Mouse (Mus musculus) forebrain, embryonic 16.5 days (tissue): Measurements from ENCODE around the gene Nt5c1a. TPM values are rescaled to one million over a fixed set of nuclear protein-coding genes. Genes with fewer than 3 reads are reported as not detected.

ENCODE experiments used
- ATAC-seq: fragments of 200-750 bp; cut with Nextera tagmentation; 2 replicates; pipeline ENCODE4 v1.8.0; 2017; ENCODE audit warnings: mild to moderate bottlenecking, moderate library complexity
- H3K27ac ChIP-seq: fragments of 300-500 bp; sonication (generic); 2 replicates; pipeline ENCODE4 v1.5.1; 2014; ENCODE audit warnings: low read length, control low read depth
- H3K27me3 ChIP-seq: fragments of 300-500 bp; sonication (generic); replicated peaks from 2 replicates; pipeline ENCODE4 v1.6.1; 2014; ENCODE audit warnings: low read length; ENCODE audit not compliant: control insufficient read depth, insufficient read depth
- H3K36me3 ChIP-seq: fragments of 300-500 bp; sonication (generic); 2 replicates; pipeline ENCODE4 v1.6.1; 2014; ENCODE audit not compliant: control insufficient read depth, insufficient read depth
- H3K4me1 ChIP-seq: fragments of 300-500 bp; sonication (generic); replicated peaks from 2 replicates; pipeline ENCODE4 v1.6.1; 2014; ENCODE audit warnings: low read length; ENCODE audit not compliant: control insufficient read depth, insufficient read depth
- H3K4me2 ChIP-seq: fragments of 300-500 bp; sonication (generic); 2 replicates; pipeline ENCODE4 v1.6.1; 2014; ENCODE audit warnings: mild to moderate bottlenecking, low read length, control low read depth
- H3K4me3 ChIP-seq: fragments of 300-500 bp; sonication (generic); replicated peaks from 2 replicates; pipeline ENCODE4 v1.5.1; 2014; ENCODE audit warnings: mild to moderate bottlenecking, low read length, control low read depth
- H3K9ac ChIP-seq: fragments of 300-500 bp; sonication (generic); replicated peaks from 2 replicates; pipeline ENCODE4 v1.6.1; 2014; ENCODE audit warnings: low read depth, low read length, control low read depth
- H3K9me3 ChIP-seq: fragments of 300-500 bp; sonication (generic); 2 replicates; pipeline ENCODE4 v1.6.1; 2016; ENCODE audit warnings: low read length; ENCODE audit not compliant: control insufficient read depth
- WGBS: fragments of 180-500 bp; shearing (Covaris S2); extraction: QIAGEN DNeasy Blood & Tissue Kit; methylation state at CpG from one replicate; pipeline ENCODE4 v1.1.7; 2014; 5-methylcytosine and 5-hydroxymethylcytosine counted together
- polyA plus RNA-seq: library from polyadenylated mRNA; unstranded; fragments of >200 nt; fragmentation: Nextera tagmentation; extraction: Ambion mirVana; gene quantifications from 2 replicates; pipeline ENCODE4 v1.2.1, GENCODE M21; 2015

The Nt5c1a gene
- polyA plus RNA-seq, 1 experiment from 2014 or later, result not detected

DNA sequence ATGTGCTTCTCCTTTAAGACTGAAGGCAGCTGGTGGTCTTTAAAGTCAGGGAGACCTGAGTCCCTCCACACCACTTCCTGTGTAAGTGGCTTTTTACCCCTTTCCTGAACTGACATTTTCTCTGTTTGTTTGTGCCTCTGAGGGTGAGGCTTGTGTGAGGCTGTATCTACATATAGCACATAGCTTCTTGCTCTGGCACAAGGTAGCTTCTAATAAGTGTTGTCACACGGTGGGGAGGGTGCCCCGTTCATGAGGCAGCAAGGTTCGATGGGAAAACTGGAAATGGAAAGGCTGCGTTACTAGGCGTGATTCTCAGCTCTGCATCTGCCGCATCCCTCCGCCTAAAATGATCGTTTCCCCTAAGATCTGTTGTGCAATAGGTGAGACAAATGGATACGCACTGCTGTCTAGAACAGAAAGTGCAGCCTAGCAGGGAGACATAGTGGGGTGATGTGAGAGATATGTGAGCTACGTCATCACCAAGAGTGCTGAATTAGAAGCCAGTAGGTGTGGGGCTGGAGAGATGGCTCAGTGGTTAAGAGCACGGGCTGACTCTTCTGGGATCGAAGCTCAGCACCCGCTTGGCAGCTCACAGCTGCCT, 35.2 kb downstream of the Nt5c1a start:
- H3K4me2 ChIP-seq, result no peak overlapping the region
- H3K4me3 ChIP-seq, result no peak overlapping the region
- no peaks in the 10 kb centered on the region for H3K36me3 ChIP-seq
- WGBS, result 85% methylated on average over 13 of the region's 13 CpGs
- no peak overlapping the region for H3K27ac ChIP-seq
- peaks cover 12% of the 10 kb centered on the region for H3K4me1 ChIP-seq
- peaks cover 54% of the 10 kb centered on the region for H3K27me3 ChIP-seq
- H3K9me3 ChIP-seq, result no peaks in the 10 kb centered on the region
- H3K9ac ChIP-seq, result no peak overlapping the region
- ATAC-seq, result no peak

DNA sequence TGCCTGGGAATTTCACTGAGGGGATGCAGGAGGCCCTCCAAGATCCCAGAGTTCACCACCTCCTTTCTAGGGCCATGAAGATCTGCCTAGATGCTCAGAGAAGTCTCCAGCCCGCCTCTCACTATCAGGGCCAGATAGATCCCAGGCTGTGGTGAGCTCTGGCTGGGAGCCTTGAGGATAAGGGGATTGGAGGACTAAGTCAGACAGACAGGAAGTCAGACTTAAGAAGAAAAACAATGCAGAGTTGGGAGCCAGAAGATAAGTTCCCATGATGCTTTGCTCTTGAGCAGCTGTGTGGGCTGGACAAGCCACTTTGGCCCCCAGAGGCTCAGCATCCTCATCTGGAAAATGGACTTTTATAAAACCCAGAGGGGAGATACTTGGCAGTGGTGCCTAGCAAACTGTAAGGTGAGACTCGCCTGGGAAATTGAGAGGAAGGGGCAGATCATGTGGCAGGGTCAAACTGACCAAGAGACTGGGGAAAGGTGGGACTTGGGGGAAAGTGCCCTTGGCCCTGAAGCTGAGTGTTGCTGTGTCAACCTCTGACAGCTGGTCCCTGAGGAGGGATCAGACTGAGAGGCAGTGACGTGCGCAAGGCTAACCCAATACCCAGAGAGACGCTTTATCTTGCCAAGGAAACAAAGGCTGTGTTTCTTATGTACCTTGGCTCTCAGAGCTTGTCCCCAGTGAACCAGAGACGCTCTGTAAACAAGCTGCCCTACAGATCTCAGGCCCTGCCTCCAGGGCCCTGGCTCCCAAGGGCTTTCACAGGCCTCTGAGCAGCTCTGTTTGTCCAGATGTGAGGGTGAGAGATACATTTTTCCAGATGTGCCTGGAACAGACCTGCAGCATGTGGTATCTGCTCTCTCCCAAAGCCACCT, 36.3 kb downstream of the Nt5c1a start:
- no peaks in the 10 kb centered on the region for H3K9me3 ChIP-seq
- peaks cover 47% of the 10 kb centered on the region for H3K27me3 ChIP-seq
- ATAC-seq, result no peak
- no peak overlapping the region for H3K9ac ChIP-seq
- no peak overlapping the region for H3K4me2 ChIP-seq
- H3K4me3 ChIP-seq, result no peak overlapping the region
- peaks cover 12% of the 10 kb centered on the region for H3K4me1 ChIP-seq
- 72% methylated on average over 6 of the region's 6 CpGs for WGBS
- no peak overlapping the region for H3K27ac ChIP-seq
- H3K36me3 ChIP-seq, result no peaks in the 10 kb centered on the region

DNA sequence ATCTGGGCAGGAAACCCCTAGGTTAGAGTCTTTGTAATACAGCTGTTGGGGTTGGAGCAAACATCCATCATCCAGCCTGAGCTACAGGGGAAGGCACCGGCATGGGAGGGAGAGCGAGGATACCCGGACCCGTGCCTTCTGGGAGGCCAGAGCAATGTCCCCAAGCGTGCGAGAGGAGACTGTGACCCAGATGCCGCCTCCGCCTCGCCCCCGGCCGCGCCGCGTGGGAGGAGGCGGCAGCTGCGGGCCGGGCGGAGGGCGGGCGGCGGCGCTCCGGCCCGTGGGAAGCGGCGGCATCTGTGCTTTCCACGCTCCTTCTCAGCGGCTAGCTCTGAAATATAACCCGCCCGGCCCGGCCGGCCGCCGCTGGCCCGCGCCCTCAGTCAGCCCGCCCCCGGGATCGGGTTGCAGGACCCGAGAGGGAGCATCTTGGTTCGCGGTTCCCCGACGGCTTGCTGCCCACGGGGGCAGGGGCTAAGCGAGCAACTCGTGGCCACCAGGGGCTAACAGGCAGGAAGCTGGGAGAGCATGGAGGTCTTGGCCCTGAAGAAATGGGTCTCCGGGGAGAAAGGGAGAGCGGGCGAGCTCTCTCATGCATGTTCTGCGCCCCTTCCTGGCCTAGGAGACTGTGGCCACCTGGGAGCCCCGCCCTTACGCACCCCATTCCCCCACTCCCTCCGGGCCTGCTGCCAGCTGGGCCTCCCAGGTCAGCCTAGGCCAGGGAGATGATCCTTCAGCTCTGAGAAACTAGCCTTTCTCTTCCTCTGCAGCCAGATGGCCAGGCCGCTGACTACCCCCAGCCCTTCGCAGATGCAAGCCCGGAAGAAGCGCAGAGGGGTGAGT, 38.3 kb downstream of the Nt5c1a start:
- peak overlapping the region; percentile 46 for H3K9ac ChIP-seq
- H3K4me2 ChIP-seq, result peak overlapping the region; percentile 43
- no peaks in the 10 kb centered on the region for H3K36me3 ChIP-seq
- peaks cover 32% of the 10 kb centered on the region for H3K27me3 ChIP-seq
- no peak; the same call in 1 of the 2 replicates for ATAC-seq
- H3K4me3 ChIP-seq, result peak overlapping the region; percentile 25
- no peak overlapping the region for H3K27ac ChIP-seq
- peaks cover 5% of the 10 kb centered on the region; the same call in 1 of the 2 replicates for H3K4me1 ChIP-seq
- 8% methylated on average over 50 of the region's 58 CpGs for WGBS
- no peaks in the 10 kb centered on the region for H3K9me3 ChIP-seq

DNA sequence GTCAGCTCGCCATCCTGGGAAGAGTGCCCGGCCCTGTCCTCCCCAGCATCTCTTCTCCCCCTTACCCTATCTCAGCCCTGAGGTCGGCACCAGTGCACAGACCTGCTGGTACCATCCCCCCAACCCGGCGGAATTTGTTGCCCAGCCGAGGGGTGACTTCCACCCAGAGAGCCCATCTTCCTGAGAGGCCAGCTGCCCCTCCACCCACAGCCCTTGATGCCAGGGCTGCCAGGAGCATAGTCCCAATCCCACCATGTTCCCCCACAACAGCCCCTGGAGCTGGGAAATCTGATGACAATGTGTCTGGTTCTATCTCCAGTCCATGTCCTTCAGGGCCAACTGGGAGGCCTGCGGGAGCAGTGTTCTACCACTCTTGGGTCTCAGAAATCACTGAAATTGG, 44.9 kb downstream of the Nt5c1a start:
- Histone ChIP-seq H3K9me3 (no peaks in the 10 kb centered on the region), H3K36me3 (no peaks in the 10 kb centered on the region), H3K9ac (no peak overlapping the region), H3K4me1 (no peaks in the 10 kb centered on the region), H3K27ac (no peak overlapping the region), H3K4me2 (no peak overlapping the region), H3K4me3 (no peak overlapping the region), H3K27me3 (no peaks in the 10 kb centered on the region)
- no peak for ATAC-seq
- WGBS, result 83% methylated on average over 7 of the region's 7 CpGs

DNA sequence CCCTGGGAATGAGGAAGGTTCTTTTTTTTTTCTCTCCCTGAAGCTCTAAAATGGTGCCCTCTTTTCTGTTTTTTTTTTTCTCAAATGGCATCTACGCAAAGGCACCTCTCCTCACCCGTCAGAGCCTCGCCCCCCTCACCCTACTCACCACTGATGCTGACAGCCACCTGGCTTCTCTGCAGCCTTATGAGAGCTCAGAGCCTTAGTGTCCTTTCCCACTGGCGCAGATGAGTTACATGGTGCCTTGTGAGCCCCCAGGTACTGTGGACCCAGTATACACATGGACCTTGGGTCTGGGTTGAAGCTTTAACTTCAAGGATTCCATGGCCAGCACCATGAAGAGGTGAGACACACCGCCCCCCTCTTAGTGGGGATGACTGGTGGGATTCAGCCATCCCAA, 45.3 kb downstream of the Nt5c1a start:
- Histone ChIP-seq H3K4me2 (no peak overlapping the region), H3K27me3 (no peaks in the 10 kb centered on the region), H3K9me3 (no peaks in the 10 kb centered on the region), H3K36me3 (no peaks in the 10 kb centered on the region), H3K4me1 (no peaks in the 10 kb centered on the region), H3K9ac (no peak overlapping the region), H3K4me3 (no peak overlapping the region), H3K27ac (no peak overlapping the region)
- WGBS, result 93% methylated on average over 5 of the region's 5 CpGs
- no peak for ATAC-seq

DNA sequence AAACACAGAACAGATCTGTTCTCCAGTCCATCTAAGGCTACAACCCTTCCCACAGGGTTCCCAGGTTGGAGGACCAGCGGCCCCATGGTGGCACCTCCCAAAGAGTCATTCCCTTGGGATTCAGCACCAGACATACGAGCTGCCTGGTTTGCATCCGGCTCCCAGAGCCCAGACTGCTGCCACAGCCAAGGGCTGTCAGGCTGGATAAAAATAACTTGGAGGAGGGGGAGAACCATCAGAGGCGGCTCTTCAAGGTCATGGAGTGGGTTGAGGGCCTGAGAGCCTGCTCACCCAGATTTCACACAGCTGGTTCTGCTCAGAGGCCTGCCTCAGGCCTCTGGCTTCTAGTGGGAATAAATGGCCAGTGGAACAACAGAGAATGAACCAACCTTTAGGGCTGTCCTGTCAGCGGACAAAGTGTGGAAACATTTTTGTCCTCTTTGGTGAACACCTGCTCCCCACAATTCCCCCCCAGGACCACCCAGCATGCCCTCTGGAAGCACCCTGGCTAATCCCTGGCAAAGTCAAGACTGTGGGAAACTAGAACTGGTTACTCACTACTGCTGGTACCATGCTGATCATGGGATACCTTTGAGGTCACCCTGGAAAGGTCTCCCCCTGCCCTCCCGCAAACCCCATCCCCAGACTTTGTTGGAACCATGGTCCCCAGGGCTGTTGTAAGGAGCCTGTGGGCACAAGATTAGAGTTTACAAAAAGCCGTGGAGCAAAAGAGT, 46.0 kb downstream of the Nt5c1a start:
- no peak for ATAC-seq

DNA sequence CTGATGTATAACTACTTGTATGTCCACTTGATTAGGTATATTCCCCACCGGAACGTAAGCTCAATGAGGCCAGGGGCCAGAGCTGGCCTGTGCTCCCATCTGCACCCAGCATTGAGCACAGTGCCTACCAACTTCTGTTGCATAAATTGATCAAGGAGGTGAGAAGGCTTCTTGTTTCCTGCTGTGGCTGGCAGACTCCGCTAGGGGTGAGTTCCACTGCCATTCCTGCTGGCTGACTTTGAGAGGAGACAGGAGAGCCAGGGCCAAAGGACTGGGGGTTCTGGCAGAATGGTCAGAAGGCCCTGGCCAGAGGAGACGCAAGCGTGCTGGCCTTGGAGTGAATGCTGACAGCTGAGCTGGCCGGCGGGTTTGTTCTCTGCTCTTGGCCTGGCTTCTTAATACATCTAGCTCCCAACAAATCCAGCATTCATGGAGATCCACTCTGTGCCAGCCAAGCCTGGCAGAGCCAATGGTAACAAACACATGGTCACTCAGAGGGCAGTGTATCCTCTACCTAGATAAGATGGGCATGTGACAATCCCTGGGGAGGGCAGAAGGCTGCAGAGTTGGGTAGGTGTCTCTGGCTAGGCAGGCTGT, 47.8 kb downstream of the Nt5c1a start:
- Histone ChIP-seq H3K9ac (no peak overlapping the region), H3K4me3 (no peak overlapping the region), H3K27me3 (no peaks in the 10 kb centered on the region), H3K9me3 (no peaks in the 10 kb centered on the region), H3K4me1 (no peaks in the 10 kb centered on the region), H3K27ac (no peak overlapping the region), H3K4me2 (no peak overlapping the region), H3K36me3 (no peaks in the 10 kb centered on the region)
- 72% methylated on average over 7 of the region's 7 CpGs for WGBS
- ATAC-seq, result no peak

More for the DNA sequence above, 46.0 kb downstream of the Nt5c1a start:
- Histone ChIP-seq H3K27ac (no peak overlapping the region), H3K9me3 (no peaks in the 10 kb centered on the region), H3K9ac (no peak overlapping the region), H3K4me3 (no peak overlapping the region), H3K36me3 (no peaks in the 10 kb centered on the region), H3K4me2 (no peak overlapping the region), H3K4me1 (no peaks in the 10 kb centered on the region), H3K27me3 (no peaks in the 10 kb centered on the region)
- WGBS, result 75% methylated on average over 7 of the region's 7 CpGs

DNA sequence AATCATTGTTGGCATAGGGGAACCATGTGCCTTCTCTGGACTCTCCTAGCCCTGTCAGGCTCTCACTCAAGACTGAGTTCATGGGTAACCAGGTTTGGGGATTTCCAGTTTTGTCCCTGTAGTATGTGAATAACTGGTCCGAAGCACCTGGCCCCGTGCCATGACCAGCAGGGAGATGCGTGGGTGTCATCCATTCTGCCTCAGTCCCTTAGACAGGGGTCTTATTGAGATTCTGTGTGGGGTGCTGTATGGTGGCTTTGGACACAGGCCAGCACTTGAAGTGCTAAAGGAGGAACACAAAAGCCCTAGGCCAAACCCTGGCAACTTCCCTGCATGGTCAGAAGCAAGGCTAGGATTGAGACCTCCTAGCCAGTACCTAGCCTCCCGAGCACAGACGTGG, 50.9 kb downstream of the Nt5c1a start:
- no peak overlapping the region for H3K4me2 ChIP-seq
- H3K4me3 ChIP-seq, result no peak overlapping the region
- WGBS, result 51% methylated on average over 5 of the region's 5 CpGs
- H3K4me1 ChIP-seq, result no peaks in the 10 kb centered on the region
- H3K36me3 ChIP-seq, result no peaks in the 10 kb centered on the region
- 0 out of 2 replicates have a peak, but pooled peaks have one; percentile 36 for ATAC-seq
- H3K9me3 ChIP-seq, result no peaks in the 10 kb centered on the region
- H3K9ac ChIP-seq, result no peak overlapping the region
- no peaks in the 10 kb centered on the region for H3K27me3 ChIP-seq
- H3K27ac ChIP-seq, result no peak overlapping the region
